Mouse (Mus musculus): ENCODE results near the gene Mical1. TPM values are rescaled to one million over a fixed set of nuclear protein-coding genes. Genes with fewer than 3 reads are reported as not detected.

Mical1 gene
- polyA plus RNA-seq, 1 experiment: 164 TPM

GRCm38 (mm10) chr10:41520410-41520673 lies 44.2 kb downstream of the Mical1 start:
- Histone ChIP-seq H3K4me1 (ENCODE audit: control insufficient read depth, insufficient read depth, insufficient read length, low read length) (peaks cover 8% of the 10 kb centered on the region; the same call in 1 of the 2 replicates), H3K27ac (ENCODE audit: insufficient read depth, low read depth, low read length) (0 out of 2 replicates have a peak overlapping the region, but pooled peaks have one; percentile 89), H3K36me3 (ENCODE audit: control insufficient read depth, insufficient read depth, low read length) (peaks cover 6% of the 10 kb centered on the region), H3K4me3 (ENCODE audit: low read depth, low read length) (peak overlapping the region; percentile 81; the same call in 1 of the 2 replicates), H3K27me3 (ENCODE audit: control insufficient read depth, insufficient read depth, low read length) (no peaks in the 10 kb centered on the region)
- WGBS: 1% methylated on average over 5 of the region's 5 CpGs
- TF ChIP-seq CTCF (IDR thresholded peaks at IDR 0.05; ENCODE audit: extremely low read depth, insufficient read length, insufficient replicate concordance, low read depth, low read length) (no peak), POLR2A (IDR thresholded peaks at IDR 0.05; ENCODE audit: low read depth, low read length) (no peak)

DNA sequence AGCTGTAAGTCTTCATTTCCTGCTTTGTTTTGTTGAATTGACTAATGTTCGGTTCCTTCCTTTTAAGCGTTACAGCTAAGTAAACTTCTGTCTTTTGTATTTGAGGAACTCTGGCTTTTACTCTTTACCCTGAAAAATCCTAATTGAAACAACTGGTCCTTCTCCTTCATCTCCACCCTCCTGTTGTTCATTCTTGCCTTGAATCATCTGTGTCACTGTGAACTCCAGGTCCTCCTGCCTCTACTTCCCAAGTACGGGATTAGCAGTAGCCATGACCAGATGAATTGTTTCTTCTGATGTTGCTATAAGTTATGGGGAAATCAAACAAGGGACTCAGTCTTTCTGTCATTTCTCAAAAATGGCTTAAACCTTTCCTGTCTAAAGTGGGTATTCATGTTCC lies 47.3 kb downstream of the Mical1 start:
- peaks cover 8% of the 10 kb centered on the region; the same call in 1 of the 2 replicates for H3K4me1 ChIP-seq (ENCODE audit: control insufficient read depth, insufficient read depth, insufficient read length, low read length)
- 57% methylated on average over 3 of the region's 3 CpGs for WGBS
- 0 out of 2 replicates have a peak overlapping the region, but pooled peaks have one; percentile 6 for H3K27ac ChIP-seq (ENCODE audit: insufficient read depth, low read depth, low read length)
- H3K27me3 ChIP-seq (ENCODE audit: control insufficient read depth, insufficient read depth, low read length): no peaks in the 10 kb centered on the region
- TF ChIP-seq CTCF (IDR thresholded peaks at IDR 0.05; ENCODE audit: extremely low read depth, insufficient read length, insufficient replicate concordance, low read depth, low read length): no peak
- no peak for TF ChIP-seq POLR2A (IDR thresholded peaks at IDR 0.05; ENCODE audit: low read depth, low read length)
- H3K36me3 ChIP-seq (ENCODE audit: control insufficient read depth, insufficient read depth, low read length): peaks cover 25% of the 10 kb centered on the region
- H3K4me3 ChIP-seq (ENCODE audit: low read depth, low read length): no peak overlapping the region

GRCm38 (mm10) chr10:41525696-41526095 lies 49.6 kb downstream of the Mical1 start:
- no peak overlapping the region for H3K27ac ChIP-seq (ENCODE audit: insufficient read depth, low read depth, low read length)
- TF ChIP-seq POLR2A (IDR thresholded peaks at IDR 0.05; ENCODE audit: low read depth, low read length) (no peak), CTCF (IDR thresholded peaks at IDR 0.05; ENCODE audit: extremely low read depth, insufficient read length, insufficient replicate concordance, low read depth, low read length) (no peak)
- peaks cover 42% of the 10 kb centered on the region for H3K36me3 ChIP-seq (ENCODE audit: control insufficient read depth, insufficient read depth, low read length)
- no peaks in the 10 kb centered on the region for H3K27me3 ChIP-seq (ENCODE audit: control insufficient read depth, insufficient read depth, low read length)
- WGBS: 69% methylated on average over 1 of the region's 1 CpGs
- H3K4me1 ChIP-seq (ENCODE audit: control insufficient read depth, insufficient read depth, insufficient read length, low read length): peaks cover 8% of the 10 kb centered on the region; the same call in 1 of the 2 replicates
- no peak overlapping the region for H3K4me3 ChIP-seq (ENCODE audit: low read depth, low read length)

- no peak for TF ChIP-seq POLR2A (IDR thresholded peaks at IDR 0.05; ENCODE audit: low read depth, low read length)
- no peak for TF ChIP-seq CTCF (IDR thresholded peaks at IDR 0.05; ENCODE audit: extremely low read depth, insufficient read length, insufficient replicate concordance, low read depth, low read length)
- 84% methylated on average over 5 of the region's 5 CpGs for WGBS
- no peaks in the 10 kb centered on the region for H3K27me3 ChIP-seq (ENCODE audit: control insufficient read depth, insufficient read depth, low read length)
- no peaks in the 10 kb centered on the region for H3K4me1 ChIP-seq (ENCODE audit: control insufficient read depth, insufficient read depth, insufficient read length, low read length)
- peaks cover 57% of the 10 kb centered on the region for H3K36me3 ChIP-seq (ENCODE audit: control insufficient read depth, insufficient read depth, low read length)
- H3K4me3 ChIP-seq (ENCODE audit: low read depth, low read length): no peak overlapping the region
- no peak overlapping the region for H3K27ac ChIP-seq (ENCODE audit: insufficient read depth, low read depth, low read length)
Measured at GRCm38 (mm10) chr10:41529972-41530371, 53.9 kb downstream of the Mical1 start.

DNA sequence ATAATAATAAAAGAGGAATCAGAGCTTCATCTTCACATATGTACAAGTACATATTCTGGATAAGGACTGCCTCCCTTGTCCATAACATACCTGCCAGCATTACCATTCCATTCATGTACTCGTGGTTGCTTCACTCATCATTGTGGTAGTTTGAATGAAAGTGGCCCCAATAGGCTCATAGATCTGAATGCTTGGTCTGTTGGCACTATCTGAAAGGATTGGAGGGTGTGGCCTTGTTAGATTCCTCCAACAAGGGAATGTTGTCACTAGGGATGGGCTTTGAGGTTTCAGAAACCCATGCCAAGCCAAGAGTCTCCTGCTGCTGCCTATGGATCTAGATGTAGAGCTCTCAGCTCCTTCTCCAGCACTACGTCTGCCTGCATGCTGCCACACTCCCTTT lies 59.9 kb downstream of the Mical1 start:
- Histone ChIP-seq H3K4me1 (ENCODE audit: control insufficient read depth, insufficient read depth, insufficient read length, low read length) (no peaks in the 10 kb centered on the region), H3K27me3 (ENCODE audit: control insufficient read depth, insufficient read depth, low read length) (no peaks in the 10 kb centered on the region), H3K27ac (ENCODE audit: insufficient read depth, low read depth, low read length) (no peak overlapping the region), H3K36me3 (ENCODE audit: control insufficient read depth, insufficient read depth, low read length) (peaks cover 20% of the 10 kb centered on the region), H3K4me3 (ENCODE audit: low read depth, low read length) (no peak overlapping the region)
- TF ChIP-seq POLR2A (IDR thresholded peaks at IDR 0.05; ENCODE audit: low read depth, low read length) (no peak), CTCF (IDR thresholded peaks at IDR 0.05; ENCODE audit: extremely low read depth, insufficient read length, insufficient replicate concordance, low read depth, low read length) (no peak)
- 88% methylated on average over 2 of the region's 2 CpGs for WGBS

Other genes with a start within 250 kb of the Mical1 start
- 3.8 and 7.6 TPM in 2 replicates for gene Fig4, start 173.1 kb upstream of the Mical1 start, polyA plus RNA-seq (2012; rRNA removed)
- not detected in 2 replicates for gene Ak9, start 172.3 kb upstream of the Mical1 start, polyA plus RNA-seq (2012; rRNA removed)
- gene Zbtb24, start 25.9 kb upstream of the Mical1 start, polyA plus RNA-seq (2012; rRNA removed): 7.0 and 15.7 TPM in 2 replicates
- 49.9 and 121 TPM in 2 replicates for gene Smpd2, start 14.1 kb downstream of the Mical1 start, polyA plus RNA-seq (2012; rRNA removed)
- 0.15 TPM in 1 of 2 replicates, not detected in the other for gene Ppil6, start 14.1 kb downstream of the Mical1 start, polyA plus RNA-seq (2012; rRNA removed)
- gene Cd164, start 43.1 kb downstream of the Mical1 start, polyA plus RNA-seq (2012; rRNA removed): 56.9 and 81.6 TPM in 2 replicates
- gene Ccdc162, start 240.3 kb downstream of the Mical1 start, polyA plus RNA-seq (2012; rRNA removed): 0.08 and 0.37 TPM in 2 replicates